Mouse (Mus musculus) left cerebral cortex, postnatal 10 days (tissue): ENCODE results near the gene Med12l. TPM values are rescaled to one million over a fixed set of nuclear protein-coding genes. Genes with fewer than 3 reads are reported as not detected.
"Not testable (repeated sequence)": the region's sequence is repeated elsewhere in the genome, so short reads cannot be mapped to it uniquely, and the experiment has no call there.

ENCODE experiments used
- DNase-seq, 2 experiments: peaks; one replicate each; pipeline ENCODE4 v3.0.0; 2021 to 2022; ENCODE audit warnings: low spot score in 2 of 2, mixed read lengths in 1 of 2; ENCODE audit errors: extremely low spot score in 1 of 2
- intact Hi-C: fragments of 180-260 bp; cut with DNase I; formaldehyde crosslinking; loops from one replicate; pipeline ENCODE4 v1.15.1; 2025
- total RNA-seq, 2 experiments: library from RNA; stranded (reverse); gene quantifications; 2 replicates each; pipeline ENCODE4 v1.2.3; 2021

The Med12l gene
- total RNA-seq, 2 experiments from 2014 or later: 30.0 to 30.3 TPM

DNA sequence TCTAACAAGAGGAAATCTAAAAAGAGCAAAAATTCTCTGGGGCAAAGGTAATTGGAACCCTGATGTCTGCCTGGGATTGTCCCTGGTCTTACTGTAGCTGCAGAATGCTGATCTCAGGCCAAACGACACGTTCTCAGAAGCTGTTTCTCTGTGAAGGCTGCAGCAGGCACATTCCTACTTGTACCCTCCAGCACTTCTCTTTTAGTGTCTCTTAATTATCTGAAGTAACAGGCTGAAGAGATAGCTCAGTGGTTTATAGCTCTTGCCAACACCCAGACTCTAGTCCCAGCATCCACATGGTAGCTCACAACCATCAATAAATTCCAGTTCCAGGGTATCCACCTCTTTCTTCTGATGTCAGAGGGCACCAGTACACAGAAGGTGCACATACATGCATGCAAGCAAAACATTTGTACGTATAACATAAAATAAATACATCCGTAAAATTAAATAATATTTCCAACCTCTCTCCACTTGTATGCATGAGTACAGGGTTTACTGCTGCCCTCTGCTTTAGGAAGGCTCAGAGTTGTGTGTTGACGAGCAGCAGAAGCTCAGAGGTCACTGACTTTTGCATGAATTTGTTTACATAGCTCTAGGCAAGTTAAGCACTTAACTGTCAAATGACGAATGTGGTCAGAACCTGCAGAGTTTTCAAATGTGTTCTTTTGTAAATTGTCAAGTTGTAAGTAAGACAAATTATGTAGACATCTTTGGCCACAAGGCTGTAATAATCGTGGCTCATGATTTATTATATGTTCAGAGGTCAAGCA lies 120.3 kb downstream of the Med12l start:
- intact Hi-C loops: loop anchor here (10.0 kb wide), 1 partner anchor 989 kb away; no protein-coding TSS in a partner anchor
- DNase-seq: no peak

DNA sequence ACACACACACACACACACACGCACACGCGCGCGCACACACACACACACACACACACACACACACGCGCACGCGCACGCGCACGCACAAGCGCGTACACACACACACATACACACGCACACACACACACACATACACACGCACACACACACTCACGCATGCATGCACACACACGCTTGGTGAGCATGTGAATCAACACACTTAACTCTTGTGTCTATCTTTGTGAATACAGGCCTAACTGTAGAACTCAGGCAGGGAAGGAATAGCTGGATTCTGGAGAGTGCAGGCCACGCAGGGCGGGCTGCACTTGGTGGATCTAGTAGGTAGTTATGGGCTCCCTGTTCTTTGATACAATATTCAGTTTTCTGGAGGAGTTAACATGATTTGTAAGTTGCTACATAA lies 123.1 kb downstream of the Med12l start:
- DNase-seq: no peak
- intact Hi-C loops: loop anchor here (10.0 kb wide), 1 partner anchor 986 kb away; no protein-coding TSS in a partner anchor

DNA sequence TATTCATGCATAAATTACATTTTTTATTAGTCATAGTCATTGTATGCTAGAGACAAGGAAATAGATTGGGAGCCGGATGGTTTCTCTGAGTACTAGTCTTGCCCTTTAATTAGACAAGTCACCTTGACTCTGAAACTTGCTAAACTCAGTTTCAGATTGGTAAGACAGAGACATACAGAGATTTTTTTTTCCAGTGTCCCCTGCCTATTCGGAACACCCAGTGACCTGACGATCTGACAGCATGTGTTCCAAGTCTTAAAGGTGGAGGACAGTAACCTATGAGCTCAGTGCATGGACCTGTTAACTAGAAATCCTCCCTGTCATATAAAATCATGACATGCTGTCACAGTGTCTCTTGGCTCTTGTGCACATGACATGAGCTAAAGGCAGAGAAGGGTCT lies 123.9 kb downstream of the Med12l start:
- DNase-seq: no peak
- intact Hi-C loops: loop anchor here (10.0 kb wide), 1 partner anchor 985 kb away; no protein-coding TSS in a partner anchor

DNA sequence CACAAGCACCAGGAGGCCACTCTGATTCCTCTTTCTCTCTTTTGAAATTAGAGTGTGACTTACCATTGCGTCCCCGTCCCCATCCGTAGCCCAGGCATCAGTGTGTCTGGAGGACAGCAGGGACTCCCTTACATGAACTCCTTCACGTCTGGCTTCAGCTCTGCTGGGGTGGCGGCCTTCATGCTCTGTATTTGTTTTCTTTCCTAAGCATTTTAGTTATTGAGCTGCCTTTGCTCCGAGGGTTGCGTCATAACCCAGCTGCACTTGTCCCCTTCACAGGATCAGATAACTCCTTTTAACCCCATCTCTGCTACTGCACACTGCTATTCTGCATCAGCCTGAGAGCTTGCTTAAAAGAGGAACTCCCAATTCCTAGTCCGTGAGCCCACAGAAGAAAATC lies 124.8 kb downstream of the Med12l start:
- DNase-seq: peak in 1 of 2 experiments; percentile 28
- intact Hi-C loops: no loop called here

DNA sequence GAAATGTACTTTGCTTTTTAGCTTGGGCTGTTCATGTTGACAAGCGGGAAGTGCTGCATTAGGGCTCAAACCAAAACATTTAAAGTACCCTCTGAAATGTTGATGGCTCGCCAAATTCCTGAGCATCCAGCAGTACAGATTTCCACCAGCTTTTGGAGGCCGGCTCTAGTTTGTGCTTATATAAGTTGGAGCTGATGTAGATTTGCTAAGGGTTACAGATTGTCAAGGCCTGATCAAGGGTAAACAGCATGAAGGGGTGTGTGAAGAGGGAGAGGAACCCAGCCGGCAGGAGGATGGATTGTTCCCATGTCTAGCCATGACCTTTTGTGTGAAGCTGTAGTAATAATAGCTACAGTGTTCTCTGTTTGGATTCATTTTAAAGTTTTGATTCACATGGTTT lies 125.5 kb downstream of the Med12l start:
- intact Hi-C loops: no loop called here
- no peak for DNase-seq

DNA sequence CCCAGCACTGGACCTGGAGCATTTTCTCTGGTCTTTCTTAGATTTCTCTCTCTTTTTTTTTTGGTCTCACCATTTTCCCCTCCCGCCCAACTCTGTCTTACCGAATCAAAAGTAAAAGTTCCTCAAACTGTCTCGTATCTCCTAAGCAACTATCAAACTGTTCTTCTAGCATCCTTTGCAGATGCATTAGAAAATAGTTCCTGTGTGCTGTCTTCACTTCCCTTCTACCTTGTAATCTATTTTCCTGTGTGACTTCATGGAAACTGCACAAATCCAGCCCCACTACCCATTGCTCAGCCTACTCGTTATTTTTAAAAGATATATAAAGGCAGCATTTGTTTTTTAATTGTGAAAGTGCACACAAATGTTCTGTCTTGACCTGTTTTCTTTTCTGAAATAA lies 126.3 kb downstream of the Med12l start:
- DNase-seq: no peak
- intact Hi-C loops: no loop called here

DNA sequence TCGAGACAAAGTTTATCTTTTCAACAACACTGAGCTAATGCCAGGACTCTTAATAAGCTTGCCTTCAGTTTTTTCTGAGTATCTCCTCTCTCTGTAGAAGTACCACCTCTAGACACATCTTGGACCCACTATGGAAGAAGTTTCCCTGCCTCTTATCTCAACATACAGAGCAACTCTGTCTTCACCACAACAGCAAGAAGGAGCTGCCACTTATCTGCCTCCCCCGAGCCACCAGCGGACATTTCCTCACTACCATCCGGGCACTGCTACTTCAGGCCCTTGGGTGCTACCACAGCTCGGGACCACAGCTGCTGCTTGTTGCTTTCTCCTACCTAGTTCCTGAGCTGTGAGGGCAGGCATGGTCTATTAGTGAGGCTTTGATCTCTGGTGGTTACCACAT lies 127.6 kb downstream of the Med12l start:
- intact Hi-C loops: no loop called here
- no peak for DNase-seq

DNA sequence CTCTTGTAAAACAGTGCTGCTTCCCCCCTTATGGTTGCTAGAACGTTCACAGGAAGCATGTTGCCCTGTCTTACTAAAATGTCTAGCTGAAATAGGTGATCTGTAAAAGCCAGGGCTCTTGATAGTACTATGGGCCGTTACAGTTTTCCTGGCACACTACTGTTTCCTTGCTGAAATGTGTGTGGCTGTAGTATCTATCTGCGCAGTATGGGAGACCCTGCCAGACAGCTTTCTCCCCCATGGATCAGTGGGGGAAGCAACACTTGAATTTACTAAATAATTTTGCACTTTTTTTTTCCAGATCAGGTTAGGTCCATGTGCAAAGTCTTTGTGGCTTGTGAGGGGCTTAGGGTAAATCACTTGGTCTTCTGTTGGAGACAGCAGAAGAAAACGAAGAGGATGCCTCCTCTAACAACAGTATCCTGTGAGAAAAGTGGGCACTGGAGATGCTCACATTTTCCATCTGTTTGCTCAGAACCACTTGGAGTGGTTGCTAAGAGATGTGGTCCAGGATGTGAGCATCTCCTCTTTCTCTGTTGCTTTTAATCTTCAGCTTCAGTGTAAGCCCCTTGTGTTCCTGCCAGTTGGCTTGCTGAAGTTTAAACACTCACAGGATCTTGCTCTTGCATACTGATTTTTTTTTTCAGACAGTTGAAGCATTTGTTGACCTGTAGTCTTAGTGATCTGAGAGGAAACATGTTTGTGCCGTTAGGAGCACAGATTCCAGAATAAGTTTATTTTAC lies 130.5 kb downstream of the Med12l start:
- intact Hi-C loops: no loop called here
- peak in 1 of 2 experiments; percentile 40 for DNase-seq

DNA sequence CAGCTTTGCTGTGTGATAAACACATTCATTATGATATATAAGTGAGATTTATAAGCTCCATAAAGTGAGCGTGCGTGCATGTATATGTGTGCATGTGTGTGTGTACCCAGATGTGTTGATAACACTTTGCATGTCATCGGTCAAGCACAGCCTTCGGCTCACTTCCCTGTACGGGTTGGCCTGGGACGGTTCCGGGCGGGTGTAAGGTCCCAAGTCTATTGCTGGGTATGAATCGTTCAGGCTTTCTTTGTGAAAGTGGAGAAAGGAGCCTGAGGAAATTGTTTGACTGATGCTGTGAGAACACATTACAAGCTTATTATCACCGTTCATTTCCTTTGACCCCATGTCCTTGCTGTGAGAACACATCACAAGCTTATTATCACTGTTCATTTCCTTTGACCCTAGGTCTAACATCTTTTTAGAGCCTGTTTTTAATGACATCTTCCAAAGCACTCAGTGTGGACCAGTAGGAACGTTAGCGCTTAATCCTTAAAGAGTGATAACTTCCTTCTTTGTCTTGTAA lies 133.4 kb downstream of the Med12l start:
- intact Hi-C loops: no loop called here

DNA sequence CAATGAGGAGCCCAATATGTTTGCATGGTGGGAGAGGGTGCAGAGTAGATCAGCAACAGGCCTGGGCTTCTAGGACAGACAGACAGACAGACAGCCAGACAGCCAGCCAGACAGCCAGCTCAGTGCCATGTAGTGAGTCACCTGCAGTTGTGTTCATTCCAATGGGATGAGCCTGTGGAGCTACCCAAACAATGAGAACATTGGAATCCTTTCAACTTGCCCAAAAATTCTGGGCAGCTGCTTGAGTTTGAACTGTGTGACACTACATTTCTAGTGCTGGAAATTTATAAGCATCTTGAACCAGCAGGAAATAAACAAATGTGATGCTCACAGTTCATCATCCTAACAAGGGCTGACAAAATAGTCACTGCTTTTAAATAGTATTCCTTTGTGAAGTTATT lies 134.0 kb downstream of the Med12l start:
- DNase-seq: no peak
- intact Hi-C loops: no loop called here

More for the DNA sequence above, 133.4 kb downstream of the Med12l start:
- no peak for DNase-seq

DNA sequence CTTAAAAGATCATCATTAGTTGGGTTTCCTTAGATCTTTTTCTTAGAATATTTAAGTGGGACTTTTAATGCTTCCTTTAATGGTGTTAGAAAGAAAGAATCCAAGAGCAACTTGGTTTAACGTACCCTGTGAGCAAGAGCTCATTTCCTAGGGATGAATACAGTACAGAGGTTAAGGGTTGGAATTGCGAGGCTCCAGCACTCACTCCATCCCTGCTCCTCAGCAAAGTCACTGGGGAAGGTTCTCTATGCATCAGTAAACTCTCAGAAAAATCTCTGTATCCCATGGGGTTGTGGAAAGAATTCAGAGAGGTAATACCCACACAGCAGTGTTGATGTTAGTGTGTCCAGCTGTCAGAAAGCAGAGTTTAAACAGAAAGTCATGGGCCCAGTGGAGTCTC lies 134.5 kb downstream of the Med12l start:
- no peak for DNase-seq
- intact Hi-C loops: no loop called here

DNA sequence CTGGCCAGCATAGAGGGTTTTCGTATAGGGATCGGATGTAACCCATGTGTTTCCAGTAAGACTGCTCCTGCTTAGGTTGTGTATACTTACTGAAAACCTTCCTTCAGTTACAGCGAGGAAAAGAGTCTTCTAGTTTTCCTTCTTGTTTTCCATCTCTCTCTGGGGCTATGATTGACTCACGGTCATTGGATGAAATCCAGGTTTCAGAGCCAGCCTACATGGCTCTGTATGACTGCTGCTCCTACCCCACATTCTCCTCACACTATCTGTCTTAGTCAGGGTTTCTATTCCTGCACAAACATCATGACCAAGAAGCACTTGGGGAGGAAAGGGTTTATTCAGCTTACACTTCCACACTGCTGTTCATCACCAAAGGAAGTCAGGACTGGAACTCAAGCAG lies 135.3 kb downstream of the Med12l start:
- intact Hi-C loops, DNase-seq: not testable (repeated sequence)

DNA sequence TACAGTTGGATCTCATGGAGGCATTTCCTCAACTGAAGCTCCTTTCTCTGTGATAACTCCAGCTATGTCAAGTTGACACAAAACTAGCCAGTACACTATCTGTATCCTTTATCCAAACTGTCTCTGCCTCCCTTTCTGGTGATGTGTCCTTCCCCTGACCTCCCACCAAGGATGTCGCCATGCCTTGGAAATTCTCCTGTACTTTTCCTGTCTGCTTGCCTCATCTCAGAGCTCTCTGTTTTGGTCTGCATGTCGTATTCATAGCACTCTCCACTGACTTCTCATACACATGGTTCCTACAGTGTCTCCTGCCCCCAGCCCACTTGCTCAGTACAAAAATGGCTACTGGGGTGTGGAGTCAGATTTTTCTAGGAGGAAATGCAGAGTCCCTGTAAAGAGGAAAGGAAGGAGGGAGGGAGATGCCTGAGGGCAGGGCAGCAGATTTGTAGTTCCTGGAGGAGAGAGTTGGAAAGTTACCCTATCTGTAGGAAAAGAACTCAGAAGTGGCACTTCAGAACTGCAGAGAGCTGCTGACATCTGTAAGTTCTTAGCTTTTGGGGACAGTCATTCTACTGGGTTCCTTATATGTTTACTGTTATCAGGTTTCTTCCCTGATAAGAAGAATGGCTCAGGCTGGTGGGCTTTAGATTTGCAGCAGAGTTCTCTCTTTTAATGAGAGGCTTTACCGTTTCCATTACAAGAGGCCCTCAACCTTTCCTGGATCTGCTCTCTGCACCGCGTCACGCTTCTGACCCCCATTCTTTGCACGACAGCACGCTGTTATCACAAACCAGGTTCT lies 136.1 kb downstream of the Med12l start:
- DNase-seq: no peak
- intact Hi-C loops: no loop called here

DNA sequence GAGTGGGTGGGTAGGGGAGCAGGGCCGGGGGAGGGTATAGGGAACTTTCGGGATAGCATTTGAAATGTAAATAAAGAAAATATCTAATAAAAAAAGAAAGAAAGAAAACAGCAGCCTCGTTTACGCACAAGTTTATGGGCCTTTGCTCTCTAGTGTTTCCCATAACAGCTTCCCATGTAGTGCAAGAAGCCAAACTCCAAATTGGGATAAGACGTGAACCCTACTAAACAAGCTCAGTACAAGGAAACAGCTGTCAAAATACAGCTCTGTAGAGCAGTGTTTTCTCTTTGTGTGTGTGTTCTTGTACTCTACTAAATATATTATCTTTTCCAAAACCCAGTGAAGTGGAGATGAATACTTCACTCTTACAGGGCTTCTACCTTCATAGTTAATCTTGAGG lies 139.6 kb downstream of the Med12l start:
- no peak for DNase-seq
- intact Hi-C loops: no loop called here

DNA sequence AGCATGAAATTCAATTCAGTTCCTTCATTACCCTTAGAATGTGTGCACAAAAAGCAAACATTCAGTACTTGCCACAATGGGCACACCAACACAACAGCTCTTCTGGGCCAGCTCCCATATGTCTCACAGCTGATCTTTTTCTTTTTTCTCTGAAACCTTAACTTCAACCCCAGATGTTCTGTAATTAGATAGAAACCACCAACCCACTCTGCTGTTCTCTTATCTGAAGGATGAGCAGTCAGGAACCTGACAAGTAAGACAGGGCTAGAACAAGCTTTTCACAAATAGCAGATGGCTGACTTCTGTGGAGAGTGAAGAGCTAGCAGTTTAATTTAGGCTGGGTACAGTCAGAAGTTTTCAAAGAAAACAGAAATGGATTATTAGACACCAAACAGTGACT lies 144.0 kb downstream of the Med12l start:
- no peak for DNase-seq
- intact Hi-C loops: no loop called here

DNA sequence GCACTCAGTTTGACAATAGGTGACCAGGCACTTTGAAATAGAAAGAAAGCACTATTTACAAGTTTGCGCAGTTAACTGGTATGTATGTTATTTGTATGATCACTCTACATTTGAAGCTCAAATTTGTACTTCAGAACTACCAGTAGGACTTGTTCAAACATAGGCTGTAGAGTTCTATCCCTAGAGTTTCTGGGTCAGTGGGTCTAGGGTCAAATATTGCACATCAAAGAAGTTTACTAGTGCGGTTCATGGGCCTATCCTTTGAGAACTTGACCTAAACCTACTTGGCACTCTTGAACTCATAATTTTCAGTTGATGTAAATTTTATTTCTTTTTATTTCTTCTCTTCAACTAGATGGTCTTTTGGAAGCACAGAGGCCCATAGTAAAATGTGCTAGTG lies 145.0 kb downstream of the Med12l start:
- intact Hi-C loops: no loop called here
- DNase-seq: no peak

DNA sequence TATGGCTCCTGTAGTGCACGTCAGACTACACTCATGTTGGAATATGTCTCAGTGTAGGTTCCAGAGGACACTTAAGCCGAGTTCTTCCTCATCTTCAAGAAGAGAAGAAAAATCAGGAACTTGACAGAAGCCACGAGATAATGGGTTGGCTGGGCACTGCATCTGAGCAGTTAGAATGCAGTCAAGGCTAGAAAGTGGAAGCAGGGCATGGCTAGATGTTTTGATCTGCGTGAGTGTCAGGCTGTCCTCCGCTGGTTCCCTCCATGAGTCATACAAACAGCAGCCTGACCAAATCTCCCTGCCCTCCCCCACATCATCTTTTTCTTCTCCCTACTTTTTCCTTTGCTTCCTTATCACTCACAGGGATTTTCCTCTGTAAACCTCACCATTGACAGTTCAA lies 147.8 kb downstream of the Med12l start, which contains the start of gene P2ry14:
P2ry14 (minus strand) TSS at position 195 of the 400 bp plus-strand sequence.
- intact Hi-C loops: no loop called here
- no peak for DNase-seq

DNA sequence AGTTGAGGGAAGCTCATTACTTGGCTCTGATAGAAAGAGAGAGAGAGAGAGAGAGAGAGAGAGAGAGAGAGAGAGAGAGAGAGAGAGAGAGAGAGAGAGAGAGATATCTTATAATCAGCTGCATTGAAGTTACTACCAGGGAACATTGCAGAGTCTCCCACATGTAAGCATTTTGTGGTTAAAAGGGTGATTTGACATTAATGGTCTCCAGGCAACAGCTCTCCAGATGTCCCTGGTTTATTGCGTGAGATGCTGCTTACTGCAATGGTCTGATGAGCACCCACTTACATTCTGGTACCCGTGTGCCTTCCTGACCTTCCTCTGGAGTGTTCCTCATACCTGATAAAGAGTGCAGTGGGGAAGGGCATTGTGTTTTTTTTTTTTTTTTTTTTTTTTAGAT lies 149.3 kb downstream of the Med12l start:
- no peak for DNase-seq
- intact Hi-C loops: no loop called here

DNA sequence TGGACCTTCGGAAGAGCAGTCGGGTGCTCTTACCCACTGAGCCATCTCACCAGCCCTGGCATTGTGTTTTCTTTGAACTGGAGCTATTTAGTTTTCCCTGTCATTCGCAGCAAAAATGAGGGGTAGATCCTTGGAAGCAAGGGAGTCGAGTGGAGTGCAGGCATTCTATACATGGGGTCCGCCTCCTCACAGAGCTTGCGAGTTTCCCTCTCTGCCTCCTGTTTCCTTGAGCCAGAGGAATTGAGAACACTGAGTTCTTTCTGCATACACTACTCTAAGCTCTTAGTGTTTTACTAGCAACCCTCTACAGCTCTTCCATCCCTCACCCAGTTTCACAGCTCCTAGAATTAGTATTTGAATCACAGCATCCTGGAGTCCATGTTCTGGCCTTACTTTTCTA lies 149.8 kb downstream of the Med12l start:
- DNase-seq: no peak
- intact Hi-C loops: no loop called here
